Mouse (Mus musculus) splenic B cell, adult 2 months (primary cell): ENCODE measurements around the gene Bloc1s6.

Source experiments
- DNase-seq: peaks from one replicate; pipeline ENCODE4 v3.0.0-alpha.2; 2011; ENCODE audit warnings: low read depth, low spot score
- H3K27me3 ChIP-seq: 2 replicates; pipeline ENCODE4 v1.6.1; 2012; ENCODE audit warnings: mild to moderate bottlenecking, low read length, moderate library complexity, mixed read lengths; ENCODE audit not compliant: control insufficient read depth, poor library complexity, insufficient read depth, severe bottlenecking
- H3K36me3 ChIP-seq: 2 replicates; pipeline ENCODE4 v1.6.1; 2012; ENCODE audit warnings: mild to moderate bottlenecking, low read length, moderate library complexity, mixed read lengths; ENCODE audit not compliant: control insufficient read depth, poor library complexity, insufficient read depth, severe bottlenecking

The Bloc1s6 gene

GRCm38 (mm10) chr2:122725604-122726003 is 12.7 kb upstream of the Bloc1s6 start:
- peak; percentile 69 for DNase-seq
- Histone ChIP-seq H3K36me3 (no peaks in the 10 kb centered on the region), H3K27me3 (no peaks in the 10 kb centered on the region)

DNA sequence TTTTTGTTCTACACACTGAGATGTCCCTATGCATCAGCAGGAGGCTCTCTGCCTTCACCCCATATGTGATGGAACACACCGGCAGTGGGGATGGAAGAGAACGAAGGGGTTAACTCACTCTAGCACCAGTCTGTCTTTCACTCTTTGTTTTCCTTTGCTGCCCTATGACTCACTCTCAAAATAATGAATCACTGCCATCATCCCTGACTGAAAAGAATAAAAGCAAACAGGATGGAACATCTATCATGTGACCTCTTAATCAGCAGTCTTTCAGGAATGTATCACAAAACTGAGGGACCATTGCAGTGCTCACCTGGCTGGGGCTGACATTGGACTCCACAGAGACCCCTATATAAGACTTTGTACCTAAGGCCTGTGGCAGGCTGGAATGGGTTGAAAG is 6.8 kb upstream of the Bloc1s6 start:
- no peak for DNase-seq
- Histone ChIP-seq H3K36me3 (no peaks in the 10 kb centered on the region), H3K27me3 (no peaks in the 10 kb centered on the region)

- Histone ChIP-seq H3K36me3 (peaks cover 3% of the 10 kb centered on the region; the same call in 1 of the 2 replicates), H3K27me3 (no peaks in the 10 kb centered on the region)
- peak; percentile 8 for DNase-seq
Measured at GRCm38 (mm10) chr2:122739023-122739422, 720 bp downstream of the Bloc1s6 start.

GRCm38 (mm10) chr2:122746461-122746860 is 8.2 kb downstream of the Bloc1s6 start:
- H3K27me3 ChIP-seq: no peaks in the 10 kb centered on the region
- peaks cover 8% of the 10 kb centered on the region; the same call in 1 of the 2 replicates for H3K36me3 ChIP-seq
- DNase-seq: no peak

DNA sequence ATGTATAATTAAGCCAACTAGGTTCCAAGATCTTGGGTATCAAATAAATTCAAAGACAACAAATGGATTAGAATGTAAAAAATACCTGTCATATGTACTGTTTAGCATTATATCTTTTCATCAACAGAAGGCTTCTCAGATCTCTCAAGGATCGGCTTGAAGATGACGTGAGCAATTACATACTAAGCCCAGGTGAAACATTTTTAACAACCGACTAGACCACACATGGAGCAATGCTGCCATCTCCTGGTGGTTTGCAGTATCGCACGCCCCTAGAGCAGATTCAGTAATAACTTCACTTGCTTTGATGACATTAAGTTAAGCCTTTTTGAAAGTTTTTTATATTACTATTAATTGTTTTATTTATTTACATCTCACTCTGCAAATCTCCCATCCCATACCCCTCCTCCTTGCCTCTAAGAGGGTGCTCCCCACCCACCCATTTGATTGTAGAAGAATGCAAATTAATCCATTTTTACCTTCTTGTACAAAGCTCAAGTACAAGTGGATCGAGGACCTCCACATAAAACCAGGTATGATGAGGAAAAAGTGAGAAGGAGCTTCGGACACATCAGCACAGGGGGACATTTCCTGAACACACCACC is 15.5 kb downstream of the Bloc1s6 start:
- peak; percentile 87 for DNase-seq
- no peaks in the 10 kb centered on the region for H3K36me3 ChIP-seq
- H3K27me3 ChIP-seq: no peaks in the 10 kb centered on the region

DNA sequence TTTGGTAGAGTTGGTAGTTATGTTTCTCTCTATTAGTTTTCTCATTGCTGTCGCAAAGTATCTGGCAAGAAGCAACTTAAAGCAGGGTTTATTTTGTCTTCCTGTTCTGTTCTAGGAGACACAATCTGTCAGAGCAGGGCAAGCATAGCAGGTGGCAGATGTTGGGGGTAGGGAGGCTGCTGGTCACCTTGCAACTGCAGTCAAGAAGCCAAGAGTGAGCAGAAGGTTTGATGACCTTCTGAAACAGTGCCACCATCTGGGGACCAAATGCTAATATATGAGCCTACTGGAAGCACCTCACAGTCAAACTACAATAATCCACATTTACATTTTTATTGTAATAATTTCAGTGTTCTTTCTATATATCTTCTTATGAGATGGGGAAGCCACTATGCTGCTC is 21.5 kb downstream of the Bloc1s6 start:
- Histone ChIP-seq H3K36me3 (no peaks in the 10 kb centered on the region), H3K27me3 (no peaks in the 10 kb centered on the region)
- no peak for DNase-seq

GRCm38 (mm10) chr2:122762991-122763390 is 24.7 kb downstream of the Bloc1s6 start:
- H3K27me3 ChIP-seq: no peaks in the 10 kb centered on the region
- DNase-seq: no peak
- H3K36me3 ChIP-seq: no peaks in the 10 kb centered on the region

GRCm38 (mm10) chr2:122764526-122764925 is 26.2 kb downstream of the Bloc1s6 start:
- Histone ChIP-seq H3K36me3 (no peaks in the 10 kb centered on the region), H3K27me3 (no peaks in the 10 kb centered on the region)
- no peak for DNase-seq

DNA sequence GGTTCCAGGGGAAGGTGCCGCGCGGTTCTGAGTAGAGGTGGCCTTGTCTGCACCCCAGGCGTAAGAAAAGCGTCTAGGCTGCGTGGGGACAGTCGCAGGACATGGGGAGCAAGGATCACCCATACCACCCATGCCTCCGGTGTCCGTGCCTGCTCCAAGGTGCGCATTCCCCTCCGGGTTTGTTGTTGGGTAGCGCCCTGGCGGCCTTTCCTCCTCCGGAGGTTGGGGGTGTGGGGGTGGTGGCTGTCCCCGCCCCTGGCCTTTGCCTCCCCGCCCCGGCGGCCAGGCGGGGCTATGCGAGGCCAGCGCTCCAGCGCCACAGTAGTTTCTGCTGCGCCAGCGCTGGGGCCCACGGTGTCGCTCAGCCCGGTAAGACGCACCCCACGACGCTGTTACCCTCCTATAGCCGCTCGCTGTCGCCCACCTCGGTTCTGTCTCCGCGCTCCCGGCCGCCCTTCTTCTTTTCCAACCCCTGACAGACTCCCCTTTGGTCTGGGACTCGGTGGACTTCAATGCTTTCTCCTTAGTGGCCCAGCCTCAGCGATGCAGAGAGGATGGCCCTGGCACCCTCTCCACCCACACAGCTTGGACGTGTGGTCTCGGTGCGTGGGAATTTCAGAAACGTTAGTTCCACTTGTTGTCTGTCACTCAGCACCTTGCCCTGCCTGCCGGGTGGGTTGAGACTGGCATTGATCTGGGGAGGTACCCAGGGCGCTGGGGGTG is 26.9 kb downstream of the Bloc1s6 start, which contains the start of gene Sqor:
Gene Sqor, plus strand, starts transcription at position 167 of the 723 bp plus-strand sequence.
- DNase-seq: peak; percentile 15
- H3K36me3 ChIP-seq: no peaks in the 10 kb centered on the region

DNA sequence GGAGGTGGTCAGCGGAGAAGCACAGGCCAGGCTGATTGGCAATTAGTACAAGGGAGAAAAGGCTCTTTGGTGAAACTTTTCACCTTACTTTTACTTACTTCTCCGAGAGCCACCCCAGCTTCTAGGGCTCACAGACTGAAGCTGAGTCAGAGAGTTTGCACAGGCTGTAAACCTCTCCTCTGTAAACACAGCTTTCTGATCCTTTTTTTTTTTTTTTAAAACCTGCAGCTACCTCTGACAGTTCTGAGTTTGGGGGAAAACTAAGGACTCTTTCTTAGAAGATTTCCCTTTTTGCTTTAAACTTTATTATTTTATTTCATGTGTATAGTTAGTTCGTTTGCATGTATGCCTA is 27.5 kb downstream of the Bloc1s6 start:
- no peak for DNase-seq
- Histone ChIP-seq H3K36me3 (no peaks in the 10 kb centered on the region), H3K27me3 (no peaks in the 10 kb centered on the region)

More for the DNA sequence above, 26.9 kb downstream of the Bloc1s6 start, which contains the start of gene Sqor:
- H3K27me3 ChIP-seq: no peaks in the 10 kb centered on the region

- no peak for DNase-seq
- H3K36me3 ChIP-seq: no peaks in the 10 kb centered on the region
Measured at GRCm38 (mm10) chr2:122771002-122771401, 32.7 kb downstream of the Bloc1s6 start.

DNA sequence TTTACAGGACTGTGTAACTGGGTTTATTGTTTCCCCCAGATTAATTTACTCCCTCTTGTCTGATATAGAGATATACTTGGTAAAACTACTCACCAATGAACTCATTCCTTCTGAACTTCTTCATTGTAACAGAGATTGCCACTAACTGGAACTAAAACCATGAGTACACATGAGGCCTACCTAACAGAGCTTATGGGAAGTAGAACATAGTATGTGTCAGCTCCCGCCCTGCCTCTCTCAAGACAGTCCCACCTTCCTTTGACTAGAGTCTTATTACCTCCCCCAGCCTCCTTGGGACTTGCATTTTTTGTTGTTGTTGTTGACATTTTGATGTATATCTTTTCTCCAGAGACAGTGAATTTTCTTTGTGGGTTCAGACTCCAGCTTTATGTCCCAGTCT is 34.6 kb downstream of the Bloc1s6 start:
- H3K36me3 ChIP-seq: no peaks in the 10 kb centered on the region

More at GRCm38 (mm10) chr2:122771002-122771401, 32.7 kb downstream of the Bloc1s6 start:
- H3K27me3 ChIP-seq: no peaks in the 10 kb centered on the region

GRCm38 (mm10) chr2:122775491-122775890 is 37.2 kb downstream of the Bloc1s6 start:
- DNase-seq: no peak
- no peaks in the 10 kb centered on the region for H3K27me3 ChIP-seq

More for the DNA sequence above, 34.6 kb downstream of the Bloc1s6 start:
- no peak for DNase-seq
- no peaks in the 10 kb centered on the region for H3K27me3 ChIP-seq

GRCm38 (mm10) chr2:122776823-122777222 is 38.5 kb downstream of the Bloc1s6 start:
- Histone ChIP-seq H3K27me3 (no peaks in the 10 kb centered on the region), H3K36me3 (no peaks in the 10 kb centered on the region)
- DNase-seq: no peak

More at GRCm38 (mm10) chr2:122775491-122775890, 37.2 kb downstream of the Bloc1s6 start:
- no peaks in the 10 kb centered on the region for H3K36me3 ChIP-seq

DNA sequence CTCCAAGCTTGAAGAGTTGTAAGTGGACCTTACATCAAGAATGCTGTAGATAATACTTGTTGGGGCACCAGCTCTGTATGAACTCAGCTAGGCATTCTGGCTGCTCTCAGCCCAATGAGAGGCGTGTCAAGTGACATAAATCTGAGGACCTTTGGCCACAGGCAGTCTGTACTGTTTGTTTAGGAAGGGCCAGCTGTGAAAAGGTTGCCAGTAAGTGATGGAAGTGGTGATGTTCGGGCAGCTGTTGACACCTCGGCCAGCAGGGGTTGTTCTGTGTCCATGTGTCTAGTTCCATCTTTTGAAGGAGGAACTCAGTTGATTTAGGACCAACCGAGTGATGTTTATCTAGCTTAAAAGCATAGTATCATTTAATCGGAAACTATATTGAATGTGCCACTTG is 41.7 kb downstream of the Bloc1s6 start:
- H3K36me3 ChIP-seq: no peaks in the 10 kb centered on the region
- no peaks in the 10 kb centered on the region for H3K27me3 ChIP-seq
- DNase-seq: no peak
